ENCODE assay signal across 22 mouse cellular contexts in genomic region chr3:145334046-145334445, GRCm38 (mm10). TPM values are rescaled to one million over a fixed set of nuclear protein-coding genes. Genes with fewer than 3 reads are reported as not detected.
DNase-seq lines count a peak whose midpoint lies in the region; ATAC-seq lines count a peak whose summit lies in the region.
"Had no signal": no experiment of that assay in that cellular context is flagged by ENCODE, and none has a peak within 500 bp of the region (broad histone marks: within the 10 kb centered on the region; RNA-seq: fewer than 3 reads in every experiment).

No protein-coding gene starts in this region.

- DNase-seq in embryo, embryonic 10 days (ENCODE audit: low spot score), result peak; percentile 16
- DNase-seq in embryo, embryonic 9.5 days (ENCODE audit: extremely low spot score), result no peak
- peak; percentile 32 for DNase-seq in 3T3-L1 (ENCODE audit: low read depth, low spot score)
- DNase-seq in embryonic facial prominence, embryonic 10.5 days (ENCODE audit: low spot score), result peak; percentile 20
- DNase-seq in embryonic facial prominence, embryonic 14.5 days (ENCODE audit: low spot score), result peak; percentile 53
- no peak for DNase-seq in kidney, postnatal 36 days
- no peak for DNase-seq in right cerebral cortex, postnatal 36 days (ENCODE audit: low spot score in 2 of 2)
- DNase-seq in neural tube, embryonic 10.5 days (ENCODE audit: extremely low spot score, low spot score), result no peak
- DNase-seq: adrenal gland, postnatal 14 days; cerebellum, adult 18-20 months; cerebellum, adult 9-11 months; cerebellum, postnatal 36 days; gastrocnemius, postnatal 25 days; heart, adult 2 months; kidney, adult 18-20 months had no signal

- no peaks in the 10 kb centered on the region for H3K36me3 ChIP-seq in embryonic facial prominence, embryonic 10.5 days (replicated peaks)
- no peaks in the 10 kb centered on the region for H3K36me3 ChIP-seq in embryonic facial prominence, embryonic 14.5 days (ENCODE audit: control insufficient read depth, insufficient read depth, low read length)
- H3K36me3 ChIP-seq: forebrain, embryonic 15.5 days; hindbrain, embryonic 10.5 days; intestine, embryonic 15.5 days had no signal

- no peak overlapping the region for H3K9ac ChIP-seq in embryonic facial prominence, embryonic 14.5 days (ENCODE audit: low read depth, low read length)
- H3K9ac ChIP-seq: forebrain, embryonic 15.5 days; hindbrain, embryonic 14.5 days; intestine, embryonic 15.5 days had no signal

- peaks cover 15% of the 10 kb centered on the region for H3K4me1 ChIP-seq in embryonic facial prominence, embryonic 10.5 days
- H3K4me1 ChIP-seq in embryonic facial prominence, embryonic 14.5 days (ENCODE audit: control insufficient read depth, insufficient read depth, low read length), result peaks cover 5% of the 10 kb centered on the region
- H3K4me1 ChIP-seq: forebrain, embryonic 15.5 days; hindbrain, embryonic 10.5 days; intestine, embryonic 15.5 days had no signal

- ATAC-seq in embryonic facial prominence, embryonic 14.5 days (ENCODE audit: low read depth), result no peak
- ATAC-seq: activated CD4-positive, CD25-positive, alpha-beta regulatory T cell, adult 4 months; forebrain, embryonic 15.5 days; intestine, embryonic 15.5 days; Patski had no signal

- no peak overlapping the region for H3K4me2 ChIP-seq in embryonic facial prominence, embryonic 14.5 days (ENCODE audit: low read depth, low read length)
- H3K4me2 ChIP-seq: forebrain, embryonic 15.5 days; heart, embryonic 11.5 days; hindbrain, embryonic 14.5 days; intestine, embryonic 15.5 days had no signal

- WGBS in embryonic facial prominence, embryonic 10.5 days, result 48% methylated on average over 3 of the region's 3 CpGs
- 35% methylated on average over 3 of the region's 3 CpGs for WGBS in embryonic facial prominence, embryonic 14.5 days

- H3K4me3 ChIP-seq in embryonic facial prominence, embryonic 10.5 days, result no peak overlapping the region
- H3K4me3 ChIP-seq in embryonic facial prominence, embryonic 14.5 days (ENCODE audit: low read depth, low read length), result no peak overlapping the region
- H3K4me3 ChIP-seq: forebrain, embryonic 15.5 days; heart, adult 2 months; hindbrain, embryonic 10.5 days; intestine, embryonic 15.5 days had no signal

- no peak overlapping the region for H3K27ac ChIP-seq in embryonic facial prominence, embryonic 10.5 days (replicated peaks)
- H3K27ac ChIP-seq in embryonic facial prominence, embryonic 14.5 days (replicated peaks; ENCODE audit: low read depth, low read length), result no peak overlapping the region
- H3K27ac ChIP-seq: forebrain, embryonic 15.5 days; heart, adult 2 months; hindbrain, embryonic 10.5 days; hindbrain, embryonic 14.5 days; intestine, embryonic 15.5 days had no signal

- H3K27me3 ChIP-seq in embryonic facial prominence, embryonic 10.5 days (replicated peaks; ENCODE audit: low read depth, poor library complexity, severe bottlenecking), result no peaks in the 10 kb centered on the region
- no peaks in the 10 kb centered on the region for H3K27me3 ChIP-seq in embryonic facial prominence, embryonic 14.5 days (replicated peaks; ENCODE audit: control insufficient read depth, insufficient read depth, low read length)
- H3K27me3 ChIP-seq: forebrain, embryonic 15.5 days; intestine, embryonic 15.5 days had no signal

- 0 out of 2 replicates have a peak, but pooled peaks cover 2% of the 10 kb centered on the region for H3K9me3 ChIP-seq in embryonic facial prominence, embryonic 10.5 days
- no peaks in the 10 kb centered on the region for H3K9me3 ChIP-seq in embryonic facial prominence, embryonic 14.5 days (ENCODE audit: control insufficient read depth, low read length)
- H3K9me3 ChIP-seq: forebrain, embryonic 15.5 days; hindbrain, embryonic 10.5 days; intestine, embryonic 15.5 days had no signal

RNA-seq across cellular contexts. Expression of gene Col24a1, which starts 41.8 kb away (rescaled TPM):
- polyA plus RNA-seq in embryonic facial prominence, embryonic 10.5 days (2016; fragmentation: Nextera tagmentation; extraction: Ambion mirVana), result 1.1 TPM in 2 replicates
- polyA plus RNA-seq in embryonic facial prominence, embryonic 14.5 days (2014; fragmentation: Nextera tagmentation; extraction: Ambion mirVana), result 12.6 and 16.3 TPM in 2 replicates
- polyA plus RNA-seq: activated CD4-positive, CD25-positive, alpha-beta regulatory T cell, adult 4 months had no signal

Comparison
In these comparisons a context has a peak if more than half of its experiments do, and no peak if none do; other contexts are left out.
1. DNase-seq: peak in embryo, embryonic 10 days (single experiment), 3T3-L1 (single experiment), embryonic facial prominence, embryonic 10.5 days (single experiment) and embryonic facial prominence, embryonic 14.5 days (single experiment); none in embryo, embryonic 9.5 days (single experiment), kidney, postnatal 36 days (0 of 2), right cerebral cortex, postnatal 36 days (0 of 2) and neural tube, embryonic 10.5 days (single experiment).